Mouse (Mus musculus): ENCODE measurements around the gene Nfkbid. TPM values are rescaled to one million over a fixed set of nuclear protein-coding genes. Genes with fewer than 3 reads are reported as not detected.

Nfkbid gene
- polyA plus RNA-seq, 1 experiment from 2014 or later: 2.1 TPM

GRCm38 (mm10) chr7:30411023-30411422 is 10.5 kb upstream of the Nfkbid start:
- H3K4me3 ChIP-seq: no peak overlapping the region
- H3K36me3 ChIP-seq: no peaks in the 10 kb centered on the region
- H3K9ac ChIP-seq: no peak overlapping the region
- no peak for ATAC-seq (ENCODE audit: borderline replicate concordance, extremely low read depth, low FRiP score, low TSS enrichment)
- no peak overlapping the region for H3K4me2 ChIP-seq
- H3K9me3 ChIP-seq: no peaks in the 10 kb centered on the region
- H3K27me3 ChIP-seq: no peaks in the 10 kb centered on the region
- no peaks in the 10 kb centered on the region for H3K4me1 ChIP-seq
- WGBS: 63% methylated on average over 3 of the region's 3 CpGs
- H3K27ac ChIP-seq: no peak overlapping the region

GRCm38 (mm10) chr7:30412735-30413147 is 8.8 kb upstream of the Nfkbid start:
- Histone ChIP-seq H3K9me3 (no peaks in the 10 kb centered on the region), H3K9ac (no peak overlapping the region), H3K4me3 (no peak overlapping the region), H3K36me3 (no peaks in the 10 kb centered on the region), H3K4me2 (no peak overlapping the region), H3K27me3 (no peaks in the 10 kb centered on the region), H3K27ac (no peak overlapping the region), H3K4me1 (no peaks in the 10 kb centered on the region)
- 57% methylated on average over 4 of the region's 4 CpGs for WGBS
- 0 out of 2 replicates have a peak, but pooled peaks have one; percentile 31 for ATAC-seq (ENCODE audit: borderline replicate concordance, extremely low read depth, low FRiP score, low TSS enrichment)

DNA sequence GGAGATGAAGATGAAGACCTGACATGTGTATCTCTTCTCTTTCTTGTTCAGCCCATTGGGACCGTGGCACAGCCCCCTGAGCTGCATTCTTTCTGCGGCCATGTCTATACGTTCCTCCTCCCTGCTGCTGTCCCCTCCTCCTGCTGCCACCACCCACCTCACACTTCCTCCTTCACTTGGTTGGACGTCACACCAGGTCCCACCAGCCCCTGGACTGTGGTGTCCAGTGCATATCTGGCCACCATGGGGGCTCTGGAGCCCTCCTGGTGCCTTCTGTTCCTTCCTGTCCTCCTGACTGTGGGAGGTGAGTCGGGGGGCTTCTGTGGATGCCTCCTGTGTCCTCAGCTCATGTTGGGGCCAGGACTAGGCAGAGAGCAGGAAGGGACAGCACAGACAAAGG is 7.9 kb upstream of the Nfkbid start, which contains the start of gene Tyrobp:
Tyrobp (plus strand) TSS at position 165 of the 400 bp plus-strand sequence.
- Histone ChIP-seq H3K9ac (no peak within 1 kb of the TSS), H3K4me2 (no peak within 1 kb of the TSS), H3K27me3 (no peaks in the 10 kb centered on the region), H3K9me3 (no peaks in the 10 kb centered on the region), H3K4me3 (no peak within 1 kb of the TSS), H3K27ac (no peak within 1 kb of the TSS), H3K4me1 (no peaks in the 10 kb centered on the region), H3K36me3 (no peaks in the 10 kb centered on the region)
- ATAC-seq (ENCODE audit: borderline replicate concordance, extremely low read depth, low FRiP score, low TSS enrichment): no peak
- WGBS: 52% methylated on average over 5 of the region's 5 CpGs

GRCm38 (mm10) chr7:30417856-30418255 is 3.7 kb upstream of the Nfkbid start:
- Histone ChIP-seq H3K27me3 (no peaks in the 10 kb centered on the region; the same call in 1 of the 2 replicates), H3K4me3 (no peak overlapping the region), H3K4me1 (peaks cover 5% of the 10 kb centered on the region; the same call in 1 of the 2 replicates), H3K27ac (no peak overlapping the region), H3K4me2 (no peak overlapping the region), H3K36me3 (no peaks in the 10 kb centered on the region), H3K9ac (no peak overlapping the region), H3K9me3 (no peaks in the 10 kb centered on the region)
- 60% methylated on average over 9 of the region's 9 CpGs for WGBS
- ATAC-seq (ENCODE audit: borderline replicate concordance, extremely low read depth, low FRiP score, low TSS enrichment): no peak

DNA sequence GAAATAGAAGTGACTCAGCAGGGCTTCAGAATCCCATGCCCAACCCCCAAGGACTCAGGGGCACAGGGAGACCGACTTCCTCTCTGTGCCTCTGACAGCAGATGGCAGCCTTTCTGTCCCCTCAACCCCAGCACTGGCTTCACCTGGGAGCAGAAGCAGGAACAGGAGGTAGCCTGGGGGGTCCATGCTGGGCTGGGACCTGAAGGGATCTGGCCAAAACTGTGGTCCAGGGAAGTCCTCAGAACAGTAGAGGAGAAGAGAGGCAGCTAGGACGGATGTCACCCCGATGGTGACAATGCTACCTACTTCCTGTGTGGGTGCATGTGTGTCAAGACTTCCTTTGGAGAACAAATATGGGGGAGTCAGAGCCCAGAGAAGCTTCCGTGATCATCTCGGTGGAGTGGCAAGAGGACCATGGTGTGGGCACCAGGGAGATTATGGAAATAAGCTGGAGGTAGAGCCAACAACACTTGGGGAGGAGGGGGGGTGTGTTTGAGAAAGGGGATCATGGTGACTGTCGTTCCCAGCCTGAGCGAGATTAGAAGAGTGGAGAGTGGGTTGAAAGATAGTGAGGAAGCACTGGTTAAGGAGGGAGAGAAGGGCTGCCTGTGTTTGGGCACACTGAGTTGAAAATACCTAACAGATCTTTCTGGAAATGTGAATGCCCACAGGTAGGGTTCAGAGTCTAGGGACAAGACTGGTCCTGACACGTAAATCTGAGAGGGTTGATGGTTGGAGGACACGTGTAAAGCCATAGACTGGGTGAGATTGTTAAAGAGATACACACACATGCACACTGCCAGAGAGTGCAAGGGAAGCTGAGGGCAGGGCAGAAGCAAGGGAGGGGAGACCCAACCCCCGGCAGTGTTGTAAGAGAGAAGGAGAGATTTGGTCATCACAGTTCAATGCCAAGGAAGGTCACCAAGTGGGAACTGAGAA is 1.7 kb upstream of the Nfkbid start, which contains the start of gene Hcst:
Hcst (minus strand) TSS at position 294 of the 939 bp plus-strand sequence.
- H3K27me3 ChIP-seq: no peaks in the 10 kb centered on the region; the same call in 1 of the 2 replicates
- 60% methylated on average over 10 of the region's 10 CpGs for WGBS
- 0 out of 2 replicates have a peak within 1 kb of the TSS, but pooled peaks have one; percentile 93 for H3K4me2 ChIP-seq
- H3K4me1 ChIP-seq: peaks cover 13% of the 10 kb centered on the region; the same call in 1 of the 2 replicates
- no peak within 1 kb of the TSS for H3K9ac ChIP-seq
- H3K4me3 ChIP-seq: no peak within 1 kb of the TSS
- H3K36me3 ChIP-seq: no peaks in the 10 kb centered on the region
- no peak for ATAC-seq (ENCODE audit: borderline replicate concordance, extremely low read depth, low FRiP score, low TSS enrichment)
- no peak within 1 kb of the TSS for H3K27ac ChIP-seq
- H3K9me3 ChIP-seq: no peaks in the 10 kb centered on the region

DNA sequence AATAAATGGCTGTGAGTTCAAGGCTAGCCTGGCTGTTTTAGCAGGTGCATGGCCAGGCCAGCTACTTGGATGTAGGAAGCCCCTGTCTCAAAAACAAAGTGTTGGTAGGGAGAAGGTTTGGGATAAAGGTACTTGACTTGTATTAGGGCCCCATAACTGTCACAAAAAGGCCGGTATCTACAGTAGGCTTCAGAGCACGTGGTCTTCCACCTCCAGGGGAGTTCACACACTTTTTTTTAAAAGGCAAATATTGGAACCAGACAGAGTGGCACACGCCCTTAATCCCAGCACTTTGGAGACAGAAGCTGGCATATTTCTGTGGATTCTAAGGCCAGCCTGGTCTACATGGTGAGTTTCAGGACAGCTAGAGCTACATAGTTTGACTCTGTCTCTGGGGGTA is 859 bp upstream of the Nfkbid start:
- Histone ChIP-seq H3K4me2 (peak overlapping the region; percentile 93; the same call in 1 of the 2 replicates), H3K4me3 (no peak overlapping the region), H3K27me3 (no peaks in the 10 kb centered on the region; the same call in 1 of the 2 replicates), H3K9ac (no peak overlapping the region), H3K36me3 (no peaks in the 10 kb centered on the region), H3K9me3 (no peaks in the 10 kb centered on the region), H3K4me1 (peaks cover 13% of the 10 kb centered on the region; the same call in 1 of the 2 replicates), H3K27ac (no peak overlapping the region)
- 68% methylated on average over 3 of the region's 3 CpGs for WGBS
- no peak for ATAC-seq (ENCODE audit: borderline replicate concordance, extremely low read depth, low FRiP score, low TSS enrichment)

GRCm38 (mm10) chr7:30421890-30422435 is 431 bp downstream of the Nfkbid start:
- peaks cover 4% of the 10 kb centered on the region; the same call in 1 of the 2 replicates for H3K36me3 ChIP-seq
- H3K9ac ChIP-seq: peak overlapping the region; percentile 42
- peak overlapping the region; percentile 69 for H3K27ac ChIP-seq
- H3K4me2 ChIP-seq: peak overlapping the region; percentile 93
- H3K9me3 ChIP-seq: no peaks in the 10 kb centered on the region
- peak overlapping the region; percentile 56 for H3K4me3 ChIP-seq
- under 1% methylated on average over 45 of the region's 45 CpGs for WGBS
- peaks cover 13% of the 10 kb centered on the region; the same call in 1 of the 2 replicates for H3K4me1 ChIP-seq
- no peaks in the 10 kb centered on the region; the same call in 1 of the 2 replicates for H3K27me3 ChIP-seq
- 0 out of 2 replicates have a peak, but pooled peaks have one; percentile 38 for ATAC-seq (ENCODE audit: borderline replicate concordance, extremely low read depth, low FRiP score, low TSS enrichment)

- H3K27ac ChIP-seq: peak overlapping the region; percentile 39
- H3K27me3 ChIP-seq: no peaks in the 10 kb centered on the region; the same call in 1 of the 2 replicates
- no peaks in the 10 kb centered on the region for H3K9me3 ChIP-seq
- 9% methylated on average over 9 of the region's 9 CpGs for WGBS
- H3K36me3 ChIP-seq: peaks cover 4% of the 10 kb centered on the region; the same call in 1 of the 2 replicates
- H3K4me3 ChIP-seq: peak overlapping the region; percentile 56
- peak overlapping the region; percentile 93 for H3K4me2 ChIP-seq
- H3K9ac ChIP-seq: peak overlapping the region; percentile 42
- no peak; the same call in 1 of the 2 replicates for ATAC-seq (ENCODE audit: borderline replicate concordance, extremely low read depth, low FRiP score, low TSS enrichment)
- H3K4me1 ChIP-seq: peaks cover 13% of the 10 kb centered on the region; the same call in 1 of the 2 replicates
Observed at GRCm38 (mm10) chr7:30422560-30422959, 1.0 kb downstream of the Nfkbid start.

- Histone ChIP-seq H3K4me1 (peaks cover 13% of the 10 kb centered on the region; the same call in 1 of the 2 replicates), H3K9me3 (no peaks in the 10 kb centered on the region), H3K4me3 (peak overlapping the region; percentile 56), H3K4me2 (peak overlapping the region; percentile 93), H3K27me3 (no peaks in the 10 kb centered on the region; the same call in 1 of the 2 replicates), H3K9ac (no peak overlapping the region), H3K27ac (peak overlapping the region; percentile 39), H3K36me3 (peaks cover 4% of the 10 kb centered on the region; the same call in 1 of the 2 replicates)
- WGBS: 32% methylated on average over 23 of the region's 23 CpGs
- no peak for ATAC-seq (ENCODE audit: borderline replicate concordance, extremely low read depth, low FRiP score, low TSS enrichment)
Observed at GRCm38 (mm10) chr7:30423071-30423641, 1.6 kb downstream of the Nfkbid start.

- Histone ChIP-seq H3K4me1 (no peaks in the 10 kb centered on the region), H3K27ac (no peak overlapping the region), H3K27me3 (no peaks in the 10 kb centered on the region), H3K4me3 (no peak overlapping the region), H3K4me2 (no peak overlapping the region), H3K36me3 (peaks cover 4% of the 10 kb centered on the region; the same call in 1 of the 2 replicates), H3K9ac (no peak overlapping the region), H3K9me3 (no peaks in the 10 kb centered on the region)
- no peak for ATAC-seq (ENCODE audit: borderline replicate concordance, extremely low read depth, low FRiP score, low TSS enrichment)
Observed at GRCm38 (mm10) chr7:30429327-30429726, 7.8 kb downstream of the Nfkbid start.

DNA sequence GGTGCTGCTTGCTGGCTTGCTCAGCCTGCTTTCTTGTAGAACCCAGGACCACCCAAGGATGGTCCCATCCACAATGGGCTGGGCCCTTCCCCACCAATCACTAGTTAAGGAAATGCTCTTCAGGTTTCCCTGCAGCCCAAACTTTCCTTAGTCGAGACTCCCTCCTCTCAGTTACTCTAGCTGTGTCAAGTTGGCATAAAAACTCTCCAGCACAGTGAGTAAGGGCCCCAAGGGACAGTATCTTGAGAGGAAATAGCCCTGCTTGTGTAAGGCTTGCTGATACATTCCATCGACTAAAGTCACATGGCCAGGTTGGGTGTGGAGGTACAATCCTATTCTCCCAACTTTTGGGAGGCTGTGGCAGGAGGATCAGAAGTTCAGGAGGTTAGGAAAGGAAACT is 8.7 kb downstream of the Nfkbid start:
- Histone ChIP-seq H3K27me3 (no peaks in the 10 kb centered on the region), H3K9ac (no peak overlapping the region), H3K27ac (no peak overlapping the region), H3K36me3 (peaks cover 4% of the 10 kb centered on the region; the same call in 1 of the 2 replicates), H3K9me3 (no peaks in the 10 kb centered on the region), H3K4me2 (no peak overlapping the region), H3K4me1 (no peaks in the 10 kb centered on the region), H3K4me3 (no peak overlapping the region)
- no peak for ATAC-seq (ENCODE audit: borderline replicate concordance, extremely low read depth, low FRiP score, low TSS enrichment)
- 34% methylated on average over 2 of the region's 2 CpGs for WGBS
